ENCODE assay signal across 8 mouse cellular contexts in the genomic region with DNA sequence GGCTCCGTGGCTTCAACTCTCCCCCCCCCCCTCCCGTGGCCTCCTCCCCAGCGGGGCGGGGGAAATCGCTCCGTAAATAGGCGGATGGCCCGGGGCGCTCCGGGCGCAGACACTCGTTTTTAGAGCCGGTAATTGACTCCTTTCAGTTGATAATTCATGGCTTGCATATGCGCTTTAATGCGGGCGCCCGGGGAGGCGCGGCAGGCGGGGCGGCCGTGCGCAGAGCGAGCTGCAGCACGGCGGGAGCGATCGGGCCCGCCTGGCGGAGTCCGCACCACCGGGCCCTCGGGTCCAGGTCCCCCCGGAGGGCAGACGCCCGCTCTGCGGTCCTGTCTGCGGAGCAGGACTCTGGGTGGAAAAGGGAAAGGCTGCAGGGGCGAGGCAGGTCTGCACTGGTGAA. TPM values are rescaled to one million over a fixed set of nuclear protein-coding genes. Genes with fewer than 3 reads are reported as not detected.
A peak's percentile ranks its signal among the peaks of the same experiment; 100 is the strongest.
DNase-seq lines count a peak whose midpoint lies in the region; ATAC-seq and TF ChIP-seq lines count a peak whose summit lies in the region.
"Had no signal": no experiment of that assay in that cellular context is flagged by ENCODE, and none has a peak within 500 bp of the region (broad histone marks: within the 10 kb centered on the region; RNA-seq: fewer than 3 reads in every experiment).

No protein-coding gene starts in this region.

- under 1% methylated on average over 38 of the region's 39 CpGs for WGBS in lung, embryonic 14.5 days
- WGBS in forebrain, embryonic 10.5 days = under 1% methylated on average over 39 of the region's 39 CpGs
- 0% methylated on average over 35 of the region's 39 CpGs for WGBS in limb, embryonic 11.5 days
- 2% methylated on average over 39 of the region's 39 CpGs for WGBS in olfactory bulb, adult 2 months

- peak; percentile 23 for DNase-seq in lung, embryonic 14.5 days
- DNase-seq in lung, postnatal 14 days = no peak
- peak; percentile 33 for DNase-seq in forebrain, embryonic 10.5 days (ENCODE audit: extremely low spot score, low spot score)
- peak; percentile 47 for DNase-seq in limb, embryonic 11.5 days (ENCODE audit: low spot score)
- no peak for DNase-seq in frontal cortex, postnatal 25 days (ENCODE audit: low spot score in 2 of 2)
- no peak for DNase-seq in layer of hippocampus, postnatal 10 days (ENCODE audit: low spot score in 2 of 2)

- no peak overlapping the region for H3K27ac ChIP-seq in lung, embryonic 14.5 days (ENCODE audit: low read depth)
- 0 out of 2 replicates have a peak overlapping the region, but pooled peaks have one; percentile 7 for H3K27ac ChIP-seq in forebrain, embryonic 10.5 days
- H3K27ac ChIP-seq in limb, embryonic 11.5 days (replicated peaks; ENCODE audit: low read depth, low read length) = no peak overlapping the region
- H3K27ac ChIP-seq in olfactory bulb, adult 2 months (ENCODE audit: insufficient read depth, low read depth, low read length) = no peak overlapping the region

- no peaks in the 10 kb centered on the region for H3K4me1 ChIP-seq in lung, embryonic 14.5 days (ENCODE audit: insufficient read depth)
- H3K4me1 ChIP-seq in forebrain, embryonic 10.5 days = peaks cover 56% of the 10 kb centered on the region
- H3K4me1 ChIP-seq in limb, embryonic 11.5 days (ENCODE audit: control insufficient read depth, insufficient read depth, low read length) = peaks cover 11% of the 10 kb centered on the region; the same call in 1 of the 2 replicates
- peaks cover 8% of the 10 kb centered on the region; the same call in 1 of the 2 replicates for H3K4me1 ChIP-seq in olfactory bulb, adult 2 months (ENCODE audit: control insufficient read depth, insufficient read depth, low read length)

- H3K9ac ChIP-seq in lung, embryonic 14.5 days = peak overlapping the region; percentile 38; the same call in 1 of the 2 replicates
- 0 out of 2 replicates have a peak overlapping the region, but pooled peaks have one; percentile 23 for H3K9ac ChIP-seq in limb, embryonic 11.5 days (ENCODE audit: low read length)

- peaks cover 53% of the 10 kb centered on the region for H3K27me3 ChIP-seq in lung, embryonic 14.5 days (ENCODE audit: insufficient read depth, low read length)
- H3K27me3 ChIP-seq in forebrain, embryonic 10.5 days (ENCODE audit: poor library complexity, severe bottlenecking) = peaks cover 100% of the 10 kb centered on the region
- H3K27me3 ChIP-seq in limb, embryonic 11.5 days (ENCODE audit: control insufficient read depth, insufficient read depth, low read length) = peaks cover 61% of the 10 kb centered on the region

- H3K4me3 ChIP-seq in lung, embryonic 14.5 days (ENCODE audit: low read depth, low read length) = peak overlapping the region; percentile 27
- peak overlapping the region; percentile 46 for H3K4me3 ChIP-seq in forebrain, embryonic 10.5 days
- peak overlapping the region; percentile 18 for H3K4me3 ChIP-seq in limb, embryonic 11.5 days (ENCODE audit: low read depth, low read length)
- peak overlapping the region; percentile 31 for H3K4me3 ChIP-seq in olfactory bulb, adult 2 months (ENCODE audit: insufficient read depth, low read depth, low read length)

- H3K36me3 ChIP-seq in lung, embryonic 14.5 days (ENCODE audit: insufficient read depth) = no peaks in the 10 kb centered on the region
- H3K36me3 ChIP-seq in forebrain, embryonic 10.5 days (replicated peaks) = no peaks in the 10 kb centered on the region
- H3K36me3 ChIP-seq in limb, embryonic 11.5 days (ENCODE audit: control insufficient read depth, insufficient read depth, low read length) = no peaks in the 10 kb centered on the region

- no peak for ATAC-seq in lung, embryonic 14.5 days (ENCODE audit: insufficient read depth)
- no peak for ATAC-seq in limb, embryonic 11.5 days (ENCODE audit: insufficient number of reproducible peaks, low FRiP score, low TSS enrichment, low read depth)

- H3K9me3 ChIP-seq in lung, embryonic 14.5 days (ENCODE audit: low read depth, low read length) = no peaks in the 10 kb centered on the region
- H3K9me3 ChIP-seq in forebrain, embryonic 10.5 days = no peaks in the 10 kb centered on the region
- H3K9me3 ChIP-seq in limb, embryonic 11.5 days (ENCODE audit: control insufficient read depth, low read length) = no peaks in the 10 kb centered on the region

- TF ChIP-seq POLR2A in olfactory bulb, adult 2 months (IDR thresholded peaks at IDR 0.05; ENCODE audit: insufficient read depth, low read depth, low read length) = no peak

- H3K4me2 ChIP-seq in lung, embryonic 14.5 days = peak overlapping the region; percentile 54
- H3K4me2 ChIP-seq in limb, embryonic 11.5 days (ENCODE audit: low read depth, severe bottlenecking) = peak overlapping the region; percentile 56

- no peak for TF ChIP-seq CTCF in lung, embryonic 14.5 days (IDR thresholded peaks at IDR 0.05; ENCODE audit: low read depth)
- TF ChIP-seq CTCF in olfactory bulb, adult 2 months (IDR thresholded peaks at IDR 0.05; ENCODE audit: insufficient read depth, low read depth, low read length) = no peak

RNA-seq across cellular contexts. Expression of gene Faah, which starts 38.3 kb away (rescaled TPM):
- polyA plus RNA-seq in lung, embryonic 14.5 days (2014; fragmentation: Nextera tagmentation; extraction: Ambion mirVana) = 6.3 and 8.0 TPM in 2 replicates
- polyA plus RNA-seq in forebrain, embryonic 10.5 days (2016; fragmentation: Nextera tagmentation; extraction: Ambion mirVana) = 1.9 and 2.3 TPM in 2 replicates
- 0.35 and 0.55 TPM in 2 replicates for polyA plus RNA-seq in limb, embryonic 11.5 days (2014; fragmentation: Nextera tagmentation; extraction: Ambion mirVana)
- not detected in 2 replicates for polyA plus RNA-seq in olfactory bulb, adult 2 months (2012; ENCODE audit: insufficient read depth, insufficient read length, low replicate concordance, missing spikeins)
- total RNA-seq in layer of hippocampus, postnatal 10 days (2021) = 100 to 1,000 TPM in 1 of 2 experiments, 10 to 100 TPM in 1; 86.6 to 108 TPM

RNA-seq across cellular contexts. Expression of gene Dmbx1, which starts 39.7 kb away (rescaled TPM):
- polyA plus RNA-seq in lung, embryonic 14.5 days (2014; fragmentation: Nextera tagmentation; extraction: Ambion mirVana) = not detected in 2 replicates
- polyA plus RNA-seq in forebrain, embryonic 10.5 days (2016; fragmentation: Nextera tagmentation; extraction: Ambion mirVana) = 1.7 and 2.3 TPM in 2 replicates
- 0.14 and 0.27 TPM in 2 replicates for polyA plus RNA-seq in limb, embryonic 11.5 days (2014; fragmentation: Nextera tagmentation; extraction: Ambion mirVana)
- not detected in 2 replicates for polyA plus RNA-seq in olfactory bulb, adult 2 months (2012; ENCODE audit: insufficient read depth, insufficient read length, low replicate concordance, missing spikeins)
- total RNA-seq in layer of hippocampus, postnatal 10 days (2021) = under 1 TPM; 0.18 to 0.34 TPM
- total RNA-seq: adrenal gland, postnatal 36 days had no signal

Comparison
In these comparisons a context has a peak if more than half of its experiments do, and no peak if none do; other contexts are left out.
1. DNase-seq: peak in lung, embryonic 14.5 days (single experiment), forebrain, embryonic 10.5 days (single experiment) and limb, embryonic 11.5 days (single experiment); none in lung, postnatal 14 days (single experiment), frontal cortex, postnatal 25 days (0 of 2) and layer of hippocampus, postnatal 10 days (0 of 2).
2. Peak in every context shown above with its lines, with median percentiles within 50 percentile points of each other: H3K4me3 ChIP-seq.